Mouse (Mus musculus) ES-Bruce4 (cell line): ENCODE measurements around the gene Zfp575. TPM values are rescaled to one million over a fixed set of nuclear protein-coding genes. Genes with fewer than 3 reads are reported as not detected.

Experiments
- H3K27ac ChIP-seq: 2 replicates; pipeline ENCODE4 v1.5.1; 2012; ENCODE audit warnings: low read length, inconsistent platforms; ENCODE audit not compliant: insufficient read depth
- H3K27me3 ChIP-seq: 2 replicates; pipeline ENCODE4 v1.6.1; 2012; ENCODE audit warnings: mild to moderate bottlenecking, low read length, inconsistent platforms; ENCODE audit not compliant: control insufficient read depth, poor library complexity, insufficient read depth, severe bottlenecking
- H3K36me3 ChIP-seq: 2 replicates; pipeline ENCODE4 v1.6.1; 2012; ENCODE audit warnings: inconsistent platforms, mild to moderate bottlenecking, low read length, moderate library complexity; ENCODE audit not compliant: control insufficient read depth, poor library complexity, insufficient read depth, severe bottlenecking
- H3K4me1 ChIP-seq: one replicate; pipeline ENCODE4 v1.8.1; 2011; ENCODE audit warnings: low read length; ENCODE audit not compliant: control insufficient read depth, insufficient read depth
- H3K4me3 ChIP-seq: 2 replicates; pipeline ENCODE4 v1.5.1; 2011; ENCODE audit warnings: low read depth, mild to moderate bottlenecking, low read length
- H3K9ac ChIP-seq: 2 replicates; pipeline ENCODE4 v1.6.1; 2012; ENCODE audit warnings: low read depth, mild to moderate bottlenecking, inconsistent platforms; ENCODE audit not compliant: poor library complexity, severe bottlenecking
- H3K9me3 ChIP-seq: replicated peaks from 2 replicates; pipeline ENCODE4 v1.6.1; 2012; ENCODE audit warnings: mild to moderate bottlenecking, low read length, inconsistent platforms; ENCODE audit not compliant: control insufficient read depth, poor library complexity, insufficient read depth, severe bottlenecking
- CTCF ChIP-seq: IDR thresholded peaks from one replicate; pipeline ENCODE4 v1.8.1; 2011; ENCODE audit warnings: low read depth, low read length
- EP300 ChIP-seq: IDR thresholded peaks from 2 replicates; pipeline ENCODE4 v1.6.1; 2011; ENCODE audit warnings: low read depth, low read length; ENCODE audit not compliant: insufficient read depth
- POLR2A ChIP-seq: IDR thresholded peaks from one replicate; pipeline ENCODE4 v1.8.1; 2011; ENCODE audit warnings: low read length; ENCODE audit not compliant: insufficient read depth
- polyA plus RNA-seq: library from polyadenylated mRNA; stranded (reverse); fragments of >200 nt; gene quantifications from 2 replicates; pipeline ENCODE4 v1.2.4, GENCODE M21; 2011; ENCODE audit warnings: low read depth; ENCODE audit not compliant: missing spikeins, insufficient read depth, insufficient read length

The Zfp575 gene
- polyA plus RNA-seq, 1 experiment: 1.4 TPM

GRCm38 (mm10) chr7:24614816-24615215 is 27.4 kb upstream of the Zfp575 start:
- Histone ChIP-seq H3K27me3 (no peaks in the 10 kb centered on the region), H3K4me3 (no peak overlapping the region)

GRCm38 (mm10) chr7:24612308-24612910 is 25.0 kb upstream of the Zfp575 start:
- H3K9me3 ChIP-seq: no peaks in the 10 kb centered on the region
- peak overlapping the region; percentile 29 for H3K4me3 ChIP-seq
- no peak overlapping the region for H3K9ac ChIP-seq
- H3K36me3 ChIP-seq: no peaks in the 10 kb centered on the region
- TF ChIP-seq CTCF (no peak), EP300 (peak; percentile 88), POLR2A (no peak)
- no peaks in the 10 kb centered on the region for H3K27me3 ChIP-seq
- peaks cover 2% of the 10 kb centered on the region for H3K4me1 ChIP-seq
- no peak overlapping the region for H3K27ac ChIP-seq

More at GRCm38 (mm10) chr7:24614816-24615215, 27.4 kb upstream of the Zfp575 start:
- no peak for TF ChIP-seq POLR2A
- no peak for TF ChIP-seq CTCF
- no peak for TF ChIP-seq EP300
- no peaks in the 10 kb centered on the region for H3K9me3 ChIP-seq
- H3K27ac ChIP-seq: no peak overlapping the region
- peaks cover 2% of the 10 kb centered on the region for H3K4me1 ChIP-seq
- H3K9ac ChIP-seq: no peak overlapping the region
- H3K36me3 ChIP-seq: no peaks in the 10 kb centered on the region

- peaks cover 2% of the 10 kb centered on the region for H3K4me1 ChIP-seq
- H3K4me3 ChIP-seq: peak overlapping the region; percentile 73
- no peak for TF ChIP-seq EP300
- TF ChIP-seq CTCF: no peak
- TF ChIP-seq POLR2A: no peak
- no peaks in the 10 kb centered on the region for H3K27me3 ChIP-seq
- H3K36me3 ChIP-seq: no peaks in the 10 kb centered on the region
- no peaks in the 10 kb centered on the region for H3K9me3 ChIP-seq
- 0 out of 2 replicates have a peak overlapping the region, but pooled peaks have one; percentile 32 for H3K9ac ChIP-seq
- H3K27ac ChIP-seq: no peak overlapping the region
Measured at GRCm38 (mm10) chr7:24611709-24612108, 24.3 kb upstream of the Zfp575 start.

GRCm38 (mm10) chr7:24610879-24611494 is 23.5 kb upstream of the Zfp575 start:
- Histone ChIP-seq H3K36me3 (no peaks in the 10 kb centered on the region), H3K4me1 (peaks cover 2% of the 10 kb centered on the region), H3K9ac (peak overlapping the region; percentile 32), H3K9me3 (no peaks in the 10 kb centered on the region), H3K4me3 (peak overlapping the region; percentile 73), H3K27me3 (no peaks in the 10 kb centered on the region), H3K27ac (no peak overlapping the region)
- no peak for TF ChIP-seq EP300
- TF ChIP-seq POLR2A: peak; percentile 43

- TF ChIP-seq EP300 (no peak), CTCF (no peak), POLR2A (no peak)
- H3K4me1 ChIP-seq: peaks cover 2% of the 10 kb centered on the region
- H3K27me3 ChIP-seq: no peaks in the 10 kb centered on the region
- peak within 1 kb of the TSS; percentile 73 for H3K4me3 ChIP-seq
- H3K9ac ChIP-seq: peak within 1 kb of the TSS; percentile 32
- no peaks in the 10 kb centered on the region for H3K9me3 ChIP-seq
- no peaks in the 10 kb centered on the region for H3K36me3 ChIP-seq
- H3K27ac ChIP-seq: no peak within 1 kb of the TSS
Measured at GRCm38 (mm10) chr7:24610144-24610878, 22.9 kb upstream of the Zfp575 start, which contains the start of gene Phldb3. Phldb3 (plus strand) TSS chr7:24610763.
